Mouse (Mus musculus) stomach, embryonic 14.5 days (tissue): ENCODE results near the gene Tmem258. TPM values are rescaled to one million over a fixed set of nuclear protein-coding genes. Genes with fewer than 3 reads are reported as not detected.

Source experiments
- ATAC-seq: fragments of 200-750 bp; cut with Nextera tagmentation; 2 replicates; pipeline ENCODE4 v1.8.0; 2017; ENCODE audit warnings: low read depth, moderate TSS enrichment; ENCODE audit not compliant: insufficient number of reproducible peaks, insufficient read depth, low FRiP score
- H3K27ac ChIP-seq: fragments of 300-500 bp; sonication (generic); 2 replicates; pipeline ENCODE4 v1.5.1; 2014; ENCODE audit warnings: mild to moderate bottlenecking, low read length, moderate library complexity, mixed read lengths
- H3K27me3 ChIP-seq: fragments of 300-500 bp; sonication (generic); 2 replicates; pipeline ENCODE4 v1.6.1; 2014; ENCODE audit warnings: low read length, control low read depth, mixed read lengths; ENCODE audit not compliant: control insufficient read depth, insufficient read depth
- H3K36me3 ChIP-seq: fragments of 300-500 bp; sonication (generic); 2 replicates; pipeline ENCODE4 v1.6.1; 2014; ENCODE audit warnings: mild to moderate bottlenecking, control low read depth, low read length, moderate library complexity, mixed read lengths; ENCODE audit not compliant: control insufficient read depth, insufficient read depth
- H3K4me1 ChIP-seq: fragments of 300-500 bp; sonication (generic); 2 replicates; pipeline ENCODE4 v1.6.1; 2014; ENCODE audit warnings: low read length, control low read depth, mixed read lengths; ENCODE audit not compliant: control insufficient read depth, insufficient read depth
- H3K4me2 ChIP-seq: fragments of 300-500 bp; sonication (generic); replicated peaks from 2 replicates; pipeline ENCODE4 v1.6.1; 2014; ENCODE audit warnings: low read depth, low read length, control low read depth
- H3K4me3 ChIP-seq: fragments of 300-500 bp; sonication (generic); 2 replicates; pipeline ENCODE4 v1.5.1; 2014; ENCODE audit warnings: low read depth, low read length, control low read depth
- H3K9ac ChIP-seq: fragments of 300-500 bp; sonication (generic); replicated peaks from 2 replicates; pipeline ENCODE4 v1.6.1; 2014; ENCODE audit warnings: low read depth, mild to moderate bottlenecking, control low read depth, low read length, moderate library complexity, mixed read lengths
- H3K9me3 ChIP-seq: fragments of 300-500 bp; sonication (generic); 2 replicates; pipeline ENCODE4 v1.6.1; 2016; ENCODE audit warnings: low read depth, low read length, control low read depth; ENCODE audit not compliant: control insufficient read depth
- WGBS: fragments of 180-500 bp; shearing (Covaris S2); extraction: QIAGEN DNeasy Blood & Tissue Kit; methylation state at CpG from one replicate; pipeline ENCODE4 v1.1.7; 2014; 5-methylcytosine and 5-hydroxymethylcytosine counted together
- polyA plus RNA-seq: library from polyadenylated mRNA; unstranded; fragments of >200 nt; fragmentation: Nextera tagmentation; extraction: Ambion mirVana; gene quantifications from 2 replicates; pipeline ENCODE4 v1.2.1, GENCODE M21; 2014

Gene Tmem258
- polyA plus RNA-seq, 1 experiment from 2014 or later = 489 TPM

- 87% methylated on average over 10 of the region's 10 CpGs for WGBS
- no peak overlapping the region for H3K27ac ChIP-seq
- no peak overlapping the region for H3K9ac ChIP-seq
- peaks cover 72% of the 10 kb centered on the region for H3K36me3 ChIP-seq
- no peak overlapping the region for H3K4me3 ChIP-seq
- H3K4me1 ChIP-seq = peaks cover 10% of the 10 kb centered on the region
- H3K9me3 ChIP-seq = no peaks in the 10 kb centered on the region
- no peaks in the 10 kb centered on the region for H3K27me3 ChIP-seq
- no peak overlapping the region for H3K4me2 ChIP-seq
- ATAC-seq = no peak
Observed at GRCm38 (mm10) chr19:10188281-10188811, 15.5 kb upstream of the Tmem258 start.

DNA sequence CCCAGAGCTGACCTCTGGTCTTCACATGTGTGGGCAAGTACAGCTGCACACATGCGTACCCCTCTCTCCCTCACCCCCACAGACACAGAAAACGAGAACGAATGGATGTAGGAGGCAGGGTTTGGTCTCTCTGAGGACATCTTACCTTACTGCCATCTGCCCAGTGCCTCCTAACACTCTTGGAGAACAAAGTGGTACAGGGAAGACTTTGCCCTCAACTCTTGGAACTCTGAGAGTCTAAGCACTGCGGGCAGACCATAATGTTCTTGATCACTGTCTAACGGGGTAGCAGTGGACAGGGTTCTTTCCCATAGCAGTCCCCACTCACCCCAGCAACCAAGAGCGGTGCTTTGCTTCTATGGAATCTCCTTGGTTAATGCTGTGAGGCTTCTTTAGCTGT, 14.8 kb upstream of the Tmem258 start:
- Histone ChIP-seq H3K9me3 (no peaks in the 10 kb centered on the region), H3K4me1 (peaks cover 10% of the 10 kb centered on the region), H3K9ac (no peak overlapping the region), H3K36me3 (peaks cover 78% of the 10 kb centered on the region), H3K27ac (no peak overlapping the region), H3K4me3 (no peak overlapping the region), H3K27me3 (no peaks in the 10 kb centered on the region), H3K4me2 (no peak overlapping the region)
- no peak for ATAC-seq
- WGBS = 95% methylated on average over 6 of the region's 6 CpGs

DNA sequence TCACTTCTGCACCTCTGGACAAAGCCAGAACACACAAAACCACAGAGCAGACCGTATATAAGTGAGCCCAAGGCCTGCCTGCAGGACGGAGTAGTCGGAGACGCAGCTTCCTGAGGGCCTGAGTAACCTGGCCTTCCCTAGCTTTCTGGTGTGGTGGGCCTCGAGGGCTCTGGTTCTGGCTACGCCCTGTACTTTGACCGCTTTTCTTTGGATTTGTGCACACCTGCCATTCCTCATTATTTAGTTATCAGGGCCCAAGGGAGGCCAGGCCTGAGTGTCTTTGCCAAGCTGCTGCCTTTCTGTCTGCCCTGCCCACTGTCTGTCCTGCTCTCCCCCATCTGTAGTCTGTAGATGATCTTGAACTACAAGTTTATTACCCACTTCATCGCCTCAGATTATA, 13.9 kb upstream of the Tmem258 start:
- no peak overlapping the region for H3K4me2 ChIP-seq
- no peak overlapping the region for H3K9ac ChIP-seq
- no peak for ATAC-seq
- 86% methylated on average over 8 of the region's 8 CpGs for WGBS
- peaks cover 5% of the 10 kb centered on the region; the same call in 1 of the 2 replicates for H3K4me1 ChIP-seq
- H3K4me3 ChIP-seq = no peak overlapping the region
- no peak overlapping the region for H3K27ac ChIP-seq
- no peaks in the 10 kb centered on the region for H3K27me3 ChIP-seq
- no peaks in the 10 kb centered on the region for H3K9me3 ChIP-seq
- peaks cover 88% of the 10 kb centered on the region for H3K36me3 ChIP-seq

DNA sequence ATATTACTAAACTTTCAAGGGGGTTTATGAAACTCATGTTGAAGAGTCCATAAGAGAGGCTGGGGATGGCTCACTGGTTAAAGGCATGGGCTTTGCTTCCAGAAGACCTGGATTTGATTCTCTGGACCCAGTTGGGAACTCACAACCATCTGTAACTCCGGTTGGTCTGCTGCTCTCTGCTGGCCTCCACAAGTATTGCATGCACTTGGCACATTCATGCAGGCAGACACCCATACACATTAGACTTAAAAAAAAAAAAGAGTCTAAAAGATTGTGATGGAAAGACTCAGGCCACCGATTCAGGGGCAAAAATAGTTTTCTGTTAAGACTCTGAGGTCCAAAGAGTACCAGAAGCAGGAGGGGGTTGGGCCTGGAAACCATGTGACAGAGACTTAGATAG, 13.0 kb upstream of the Tmem258 start:
- no peak for ATAC-seq
- 0 out of 2 replicates have a peak, but pooled peaks cover 4% of the 10 kb centered on the region for H3K4me1 ChIP-seq
- no peak overlapping the region for H3K4me3 ChIP-seq
- H3K9ac ChIP-seq = no peak overlapping the region
- H3K27ac ChIP-seq = no peak overlapping the region
- H3K27me3 ChIP-seq = no peaks in the 10 kb centered on the region
- H3K9me3 ChIP-seq = no peaks in the 10 kb centered on the region
- H3K4me2 ChIP-seq = no peak overlapping the region
- peaks cover 86% of the 10 kb centered on the region for H3K36me3 ChIP-seq
- WGBS = 42% methylated on average over 2 of the region's 2 CpGs

DNA sequence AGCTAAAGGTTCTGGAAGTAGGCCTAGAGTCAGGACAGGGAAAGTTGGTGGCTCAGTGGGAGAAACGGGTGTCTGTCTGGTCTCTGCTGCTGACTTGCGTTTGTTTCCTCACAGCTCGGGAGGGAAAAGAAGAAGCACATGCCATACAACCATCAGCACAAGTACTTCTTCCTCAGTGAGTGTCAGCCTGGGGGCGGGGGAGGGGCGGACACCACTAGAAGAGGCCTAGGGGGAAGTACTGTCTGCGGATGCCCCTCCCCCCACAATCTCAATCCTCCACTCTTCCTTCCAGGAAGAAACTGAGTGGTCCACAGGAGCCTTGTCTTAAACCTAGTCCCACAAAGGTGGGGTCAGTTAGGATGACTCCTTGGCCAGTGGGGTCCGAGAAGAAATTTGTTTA, 12.5 kb upstream of the Tmem258 start:
- H3K36me3 ChIP-seq = peaks cover 81% of the 10 kb centered on the region
- 0 out of 2 replicates have a peak, but pooled peaks cover 4% of the 10 kb centered on the region for H3K4me1 ChIP-seq
- H3K4me2 ChIP-seq = no peak overlapping the region
- H3K4me3 ChIP-seq = no peak overlapping the region
- H3K27me3 ChIP-seq = no peaks in the 10 kb centered on the region
- no peak overlapping the region for H3K9ac ChIP-seq
- no peaks in the 10 kb centered on the region for H3K9me3 ChIP-seq
- ATAC-seq = no peak
- WGBS = 61% methylated on average over 7 of the region's 7 CpGs
- H3K27ac ChIP-seq = no peak overlapping the region

- Histone ChIP-seq H3K9ac (no peak overlapping the region), H3K27ac (no peak overlapping the region), H3K36me3 (peaks cover 64% of the 10 kb centered on the region), H3K27me3 (no peaks in the 10 kb centered on the region), H3K4me1 (0 out of 2 replicates have a peak, but pooled peaks cover 4% of the 10 kb centered on the region), H3K9me3 (no peaks in the 10 kb centered on the region), H3K4me2 (no peak overlapping the region), H3K4me3 (no peak overlapping the region)
- WGBS = 88% methylated on average over 11 of the region's 11 CpGs
- ATAC-seq = no peak
Observed at GRCm38 (mm10) chr19:10194337-10194736, 9.5 kb upstream of the Tmem258 start.

- H3K4me2 ChIP-seq = no peak overlapping the region
- no peak overlapping the region for H3K27ac ChIP-seq
- H3K9me3 ChIP-seq = no peaks in the 10 kb centered on the region
- no peak overlapping the region for H3K4me3 ChIP-seq
- H3K27me3 ChIP-seq = no peaks in the 10 kb centered on the region
- 78% methylated on average over 5 of the region's 5 CpGs for WGBS
- ATAC-seq = no peak
- peaks cover 64% of the 10 kb centered on the region for H3K36me3 ChIP-seq
- H3K4me1 ChIP-seq = 0 out of 2 replicates have a peak, but pooled peaks cover 4% of the 10 kb centered on the region
- no peak overlapping the region for H3K9ac ChIP-seq
Observed at GRCm38 (mm10) chr19:10195252-10195651, 8.6 kb upstream of the Tmem258 start.

- Histone ChIP-seq H3K9ac (no peak overlapping the region), H3K27ac (no peak overlapping the region), H3K36me3 (peaks cover 65% of the 10 kb centered on the region), H3K9me3 (no peaks in the 10 kb centered on the region), H3K27me3 (no peaks in the 10 kb centered on the region), H3K4me1 (no peaks in the 10 kb centered on the region), H3K4me3 (no peak overlapping the region), H3K4me2 (no peak overlapping the region)
- 83% methylated on average over 4 of the region's 4 CpGs for WGBS
- no peak for ATAC-seq
Observed at GRCm38 (mm10) chr19:10197130-10197529, 6.7 kb upstream of the Tmem258 start.

DNA sequence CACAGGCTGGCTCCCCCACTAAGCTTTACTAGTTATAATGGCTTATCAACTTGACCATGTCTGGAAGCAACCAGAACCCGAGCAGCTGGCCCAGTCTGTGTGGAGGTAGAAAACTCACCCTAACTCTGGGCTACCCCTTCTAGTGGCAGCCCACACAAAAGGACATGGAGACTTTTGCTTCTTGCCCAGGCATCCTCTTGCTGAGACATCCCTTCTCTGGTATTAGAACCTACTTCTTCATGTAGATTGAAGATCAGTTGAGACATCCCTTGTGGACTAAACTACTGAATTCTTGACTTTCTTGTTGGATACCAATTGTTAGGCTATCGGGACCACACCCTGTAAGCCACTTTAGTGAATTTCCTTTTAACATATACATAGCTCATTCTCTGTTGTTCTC, 5.5 kb upstream of the Tmem258 start:
- H3K27ac ChIP-seq = no peak overlapping the region
- 85% methylated on average over 2 of the region's 2 CpGs for WGBS
- no peak overlapping the region for H3K4me3 ChIP-seq
- H3K36me3 ChIP-seq = peaks cover 54% of the 10 kb centered on the region
- no peak overlapping the region for H3K9ac ChIP-seq
- no peak for ATAC-seq
- H3K27me3 ChIP-seq = no peaks in the 10 kb centered on the region
- H3K9me3 ChIP-seq = no peaks in the 10 kb centered on the region
- H3K4me2 ChIP-seq = no peak overlapping the region
- peaks cover 7% of the 10 kb centered on the region; the same call in 1 of the 2 replicates for H3K4me1 ChIP-seq
